Mouse (Mus musculus): ENCODE measurements around the gene Klrb1. TPM values are rescaled to one million over a fixed set of nuclear protein-coding genes. Genes with fewer than 3 reads are reported as not detected.

Gene Klrb1
- not detected for polyA plus RNA-seq (2012; fragmentation: generic; extraction: Trizol)

GRCm38 (mm10) chr6:128722959-128723358 is at the start of gene Klrb1:
TSS of gene Klrb1 (minus strand) at chr6:128723059.

GRCm38 (mm10) chr6:128662206-128662605 is 60.7 kb downstream of the Klrb1 start, which contains the start of gene Clec2h:
TSS of gene Clec2h (plus strand) at chr6:128662385.

Other genes with a start within 250 kb of the Klrb1 start
- gene Pzp, start 196.3 kb downstream of the Klrb1 start, polyA plus RNA-seq (2012; fragmentation: generic; extraction: Trizol): not detected
- gene A2ml1, start 141.5 kb downstream of the Klrb1 start, polyA plus RNA-seq (2012; fragmentation: generic; extraction: Trizol): not detected
- under 1 TPM in 1 of 2 experiments, not detected in 1; 0.05 TPM for gene Klrb1a, start 99.5 kb downstream of the Klrb1 start, polyA plus RNA-seq (2012; fragmentation: generic; extraction: Trizol)
- gene Clec2h, start 60.7 kb downstream of the Klrb1 start, polyA plus RNA-seq (2012; fragmentation: generic; extraction: Trizol): not detected
- gene Klrb1c, start 66.2 kb upstream of the Klrb1 start, polyA plus RNA-seq (2012; fragmentation: generic; extraction: Trizol): not detected
- gene Gm44511, start 103.3 kb upstream of the Klrb1 start, polyA plus RNA-seq (2012; fragmentation: generic; extraction: Trizol): not detected
- not detected for gene Klrb1b, start 103.3 kb upstream of the Klrb1 start, polyA plus RNA-seq (2012; fragmentation: generic; extraction: Trizol)
- not detected for gene Clec2i, start 164.5 kb upstream of the Klrb1 start, polyA plus RNA-seq (2012; fragmentation: generic; extraction: Trizol)
- under 1 TPM in 1 of 2 experiments, not detected in 1; 0.04 TPM for gene BC035044, start 168.1 kb upstream of the Klrb1 start, polyA plus RNA-seq (2012; fragmentation: generic; extraction: Trizol)
- not detected for gene Clec2g, start 211.3 kb upstream of the Klrb1 start, polyA plus RNA-seq (2012; fragmentation: generic; extraction: Trizol)

Data from C3H10T1/2 (cell line).